Mouse (Mus musculus): ENCODE results near the gene Nxph3.

Nxph3 gene

DNA sequence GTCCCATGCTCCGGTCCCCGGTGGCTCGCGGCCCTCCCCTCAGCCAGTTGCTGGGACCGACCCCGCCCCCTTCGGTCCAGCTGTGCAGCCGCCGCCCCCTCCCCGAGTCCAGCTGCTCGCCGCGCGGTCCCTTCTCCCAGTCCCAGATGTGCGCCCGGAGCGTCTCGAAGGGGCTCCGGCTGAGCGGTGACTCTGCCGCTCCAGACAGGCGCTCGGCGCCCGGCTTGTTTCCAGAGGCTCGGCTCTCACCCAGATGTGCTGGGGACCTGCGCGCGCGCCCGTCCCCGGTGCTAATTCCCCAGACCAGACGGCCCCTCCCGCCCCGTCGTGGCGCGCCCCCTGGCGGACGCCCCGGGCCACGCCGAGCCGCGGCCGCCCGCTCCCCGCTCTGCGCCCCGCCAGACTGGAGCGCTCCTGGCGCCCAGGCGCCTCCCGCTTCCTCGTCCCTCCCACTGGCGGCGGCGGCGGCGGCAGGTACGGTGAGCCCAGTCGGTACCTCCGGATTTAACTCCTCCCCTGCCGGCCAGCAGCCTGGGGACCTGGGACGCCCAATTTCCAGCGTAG, at the start of gene Nxph3:
Gene Nxph3 (minus strand): TSS at position 273 of the 564 bp plus-strand sequence.
- DNase-seq (ENCODE audit: low spot score): peak; percentile 57

- no peak for DNase-seq (ENCODE audit: low spot score)
These were observed 49.5 kb upstream of the Nxph3 start for GRCm38 (mm10) chr11:95563849-95564248.

DNA sequence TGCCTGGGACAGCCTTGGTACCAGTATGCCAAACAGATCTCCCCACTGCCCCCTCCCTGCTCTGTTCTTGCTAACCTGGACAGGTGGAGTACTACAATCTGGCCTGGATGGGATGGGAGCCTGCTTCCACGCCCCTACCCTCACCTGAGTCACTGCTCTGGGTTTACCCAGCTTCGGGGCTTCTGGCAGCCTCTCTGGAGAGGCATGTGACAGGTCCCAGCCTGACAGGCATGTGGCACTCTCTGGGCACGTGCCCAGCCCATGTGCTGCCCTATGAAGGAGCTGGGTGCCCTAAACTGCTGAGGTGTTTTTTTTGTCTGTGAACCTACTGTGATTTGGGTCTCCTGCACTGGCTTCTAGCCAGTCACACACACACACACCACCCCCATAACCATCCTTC, 46.4 kb upstream of the Nxph3 start:
- no peak for DNase-seq (ENCODE audit: low spot score)

DNA sequence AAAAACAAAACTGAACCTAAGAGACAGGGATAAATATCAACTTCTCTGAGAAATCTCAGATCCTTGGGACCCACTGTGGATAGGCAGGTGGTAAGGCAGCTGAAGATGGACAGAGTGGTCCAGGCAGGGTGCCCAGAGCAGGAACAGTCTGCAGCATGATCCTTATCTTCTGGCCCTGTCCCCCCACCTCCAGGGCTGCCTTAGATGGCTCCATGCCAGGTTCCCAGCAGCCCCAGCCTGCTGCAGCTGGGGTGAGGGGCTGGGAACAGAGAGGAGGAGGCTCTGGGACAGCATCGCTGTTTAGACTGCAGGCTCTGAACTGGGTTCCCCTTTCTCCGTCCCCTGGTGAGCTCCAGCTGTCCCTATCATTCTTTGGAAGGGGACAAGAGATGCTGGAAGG, 45.4 kb upstream of the Nxph3 start:
- no peak for DNase-seq (ENCODE audit: low spot score)

GRCm38 (mm10) chr11:95557719-95558118, 43.3 kb upstream of the Nxph3 start:
- DNase-seq (ENCODE audit: low spot score): no peak

DNA sequence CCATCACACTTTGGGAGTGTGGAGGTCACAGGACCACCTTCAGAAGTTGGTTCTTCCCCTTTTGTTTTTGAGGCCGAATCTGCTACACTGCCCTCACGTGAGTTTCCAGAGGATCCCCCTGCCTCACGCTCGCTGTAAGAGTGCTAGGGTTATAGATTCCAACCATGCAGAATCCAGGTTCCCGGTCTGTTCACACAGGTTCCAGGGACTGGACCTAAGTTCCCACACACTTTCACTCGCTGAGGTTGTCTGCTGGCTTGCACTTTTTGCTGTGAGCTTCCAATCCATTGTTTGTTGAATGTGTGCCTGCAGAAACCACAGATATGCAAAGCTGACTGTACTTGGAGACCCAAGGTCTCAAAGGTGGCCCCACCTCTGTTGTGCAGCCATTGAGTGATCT, 42.7 kb upstream of the Nxph3 start:
- no peak for DNase-seq (ENCODE audit: low spot score)

DNA sequence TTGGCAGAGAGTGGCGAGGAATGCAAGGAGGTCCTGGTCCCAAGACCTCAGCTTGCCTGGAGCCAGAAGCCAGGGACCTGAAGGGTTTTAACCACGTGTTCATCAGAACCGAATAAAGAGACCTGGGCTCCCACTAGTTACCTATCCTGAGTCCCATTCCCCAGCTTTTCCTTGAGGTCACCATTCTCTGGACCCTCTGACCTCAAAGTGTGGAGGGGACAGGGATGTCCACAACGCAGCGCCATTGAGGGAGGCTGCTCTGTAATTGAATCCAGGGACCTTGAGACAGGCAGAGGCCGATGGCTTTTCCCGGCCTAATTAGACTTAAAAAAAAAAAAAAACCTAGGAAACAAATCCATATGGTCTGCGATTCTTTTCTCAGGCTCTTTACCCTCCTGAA, 40.9 kb upstream of the Nxph3 start:
- DNase-seq (ENCODE audit: low spot score): no peak

- DNase-seq (ENCODE audit: low spot score): no peak
These were observed 36.1 kb upstream of the Nxph3 start for GRCm38 (mm10) chr11:95550301-95551021.

- DNase-seq (ENCODE audit: low spot score): no peak
These were observed 31.8 kb upstream of the Nxph3 start for GRCm38 (mm10) chr11:95546021-95546782.

GRCm38 (mm10) chr11:95544546-95545327, 30.4 kb upstream of the Nxph3 start:
- no peak for DNase-seq (ENCODE audit: low spot score)

DNA sequence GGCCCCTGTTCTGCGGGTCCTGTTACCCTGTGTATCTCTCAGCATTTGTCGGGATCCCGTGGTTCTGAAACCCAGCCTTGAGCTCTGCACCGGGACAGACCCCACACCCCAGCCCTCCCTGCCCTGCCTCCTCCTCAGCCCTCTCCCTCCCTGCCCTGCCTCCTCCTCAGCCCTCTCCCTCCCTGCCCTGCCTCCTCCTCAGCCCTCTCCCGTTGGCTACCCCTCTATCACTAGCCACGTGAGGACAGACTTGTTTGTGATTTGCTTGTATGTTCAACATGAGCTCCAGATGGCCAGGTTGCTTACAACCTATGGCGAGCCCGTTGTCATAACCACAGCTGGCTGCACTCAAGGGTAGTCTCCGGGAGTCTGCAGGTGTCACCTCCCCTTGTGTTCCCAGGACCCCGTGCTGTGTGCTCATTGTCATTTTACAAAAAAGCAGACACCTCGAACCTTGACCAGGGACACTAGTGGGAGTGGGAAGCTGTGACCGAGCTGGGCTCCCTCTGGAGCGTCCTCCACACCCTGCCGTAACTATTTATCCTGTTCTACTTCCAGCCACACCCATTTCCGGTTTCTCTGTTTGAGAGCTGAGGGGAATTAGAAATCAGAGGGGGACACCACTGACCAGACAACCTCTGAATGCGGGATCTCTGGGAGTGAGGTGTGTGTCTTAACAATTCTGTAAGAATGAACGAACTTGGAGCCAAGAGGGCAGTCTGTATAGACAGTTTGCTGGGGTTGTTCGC, 26.4 kb upstream of the Nxph3 start:
- DNase-seq (ENCODE audit: low spot score): peak; percentile 39

DNA sequence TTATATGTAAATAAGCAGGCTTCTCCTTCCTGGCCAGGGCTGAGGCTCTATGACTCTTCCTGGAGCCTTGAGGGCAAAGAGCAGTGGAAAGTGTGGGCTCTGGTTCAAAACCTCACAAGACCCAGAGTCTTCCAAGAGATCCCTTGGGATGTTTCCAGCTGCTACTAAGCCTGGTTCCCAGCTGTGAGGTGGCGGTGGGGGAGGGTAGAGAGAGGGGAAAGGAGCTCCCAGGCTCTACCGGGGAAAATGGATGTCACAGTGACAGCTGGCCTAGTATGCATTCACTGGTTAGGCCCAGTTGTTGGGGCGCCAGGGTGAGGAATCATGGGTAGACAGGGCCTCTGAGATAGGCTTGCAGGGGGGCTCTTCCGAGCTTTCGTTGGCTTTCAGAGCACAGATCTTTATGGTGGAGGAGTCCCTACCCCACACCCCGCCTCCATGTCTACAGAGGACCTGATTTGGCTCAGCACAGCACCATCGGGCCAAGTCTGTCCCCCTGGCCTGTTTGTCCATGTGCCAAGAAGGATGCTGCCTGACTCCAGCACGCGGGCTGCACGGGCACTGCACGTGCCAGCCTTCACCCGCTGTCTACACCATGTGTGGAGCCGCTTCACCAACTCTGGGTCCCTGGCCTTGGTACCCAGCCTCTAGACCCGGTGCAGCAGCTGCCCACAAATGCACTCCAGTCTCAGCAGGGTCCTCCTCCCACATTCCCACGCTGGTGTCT, 24.2 kb upstream of the Nxph3 start:
- DNase-seq (ENCODE audit: low spot score): no peak

DNA sequence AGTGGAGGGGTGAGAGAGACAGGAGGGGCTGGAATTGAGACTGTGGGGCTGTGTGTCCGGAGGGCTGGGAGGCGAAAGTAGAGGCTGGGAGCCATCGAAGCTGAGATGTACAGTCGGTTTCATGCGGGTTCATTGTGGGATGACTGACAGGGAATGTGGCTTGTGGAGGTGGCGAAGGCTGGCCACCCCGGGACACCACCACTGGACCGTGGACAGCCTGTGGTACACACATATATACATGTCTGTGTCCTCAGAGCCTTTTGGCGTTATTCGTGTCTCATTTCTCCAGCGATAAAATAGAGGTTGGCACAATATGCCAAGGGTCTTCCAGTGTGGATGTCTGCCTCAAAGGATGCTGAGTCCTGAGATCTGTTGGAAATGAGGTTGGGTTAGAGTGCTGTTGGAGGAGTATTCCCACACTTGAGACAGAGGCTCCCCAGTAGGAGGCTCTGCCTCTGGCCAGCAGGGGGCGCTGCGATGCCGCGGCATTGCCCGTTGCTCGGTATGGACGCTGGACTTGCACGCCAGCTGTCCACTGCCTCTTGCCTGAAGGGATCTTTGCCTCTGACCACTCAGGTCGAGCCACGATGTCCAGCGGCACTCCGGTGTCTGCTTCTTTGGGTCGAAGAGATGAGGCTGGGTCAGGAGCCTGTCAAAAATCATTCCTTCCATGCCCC, 19.3 kb upstream of the Nxph3 start:
- DNase-seq (ENCODE audit: low spot score): peak; percentile 94

DNA sequence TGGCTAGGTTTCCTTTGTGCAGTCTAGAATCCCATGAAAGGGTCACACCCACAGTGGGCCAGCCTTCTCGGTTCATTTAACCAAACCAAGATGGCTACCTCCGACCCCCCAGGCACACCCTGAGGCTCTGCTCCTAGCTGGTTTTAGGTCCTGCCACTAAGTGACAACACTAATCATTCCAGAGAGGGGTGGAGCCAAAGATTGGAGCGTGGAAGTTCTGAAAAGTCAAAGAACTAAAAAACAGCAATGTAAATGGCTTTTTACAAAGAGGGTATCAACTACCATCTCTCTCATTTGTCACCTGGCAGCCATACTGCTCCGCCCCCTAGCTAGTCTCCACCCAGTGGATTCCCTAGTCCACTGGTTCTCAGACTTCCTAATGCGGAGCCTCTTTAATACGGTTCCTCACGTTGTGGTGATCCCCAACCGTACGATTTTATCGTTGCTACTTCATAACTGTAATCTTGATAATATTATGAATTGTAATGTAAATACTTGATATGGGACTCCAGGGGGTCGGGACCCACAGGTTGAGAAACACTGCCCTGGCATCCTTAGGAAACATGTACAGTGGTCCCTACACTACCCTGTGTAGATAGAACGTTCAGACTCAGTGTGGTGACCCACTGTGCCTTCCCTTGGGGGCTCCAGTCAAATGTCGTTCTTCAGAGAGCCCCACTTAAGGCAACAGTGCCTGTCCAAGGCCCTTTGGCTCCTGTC, 18.1 kb upstream of the Nxph3 start:
- DNase-seq (ENCODE audit: low spot score): no peak

DNA sequence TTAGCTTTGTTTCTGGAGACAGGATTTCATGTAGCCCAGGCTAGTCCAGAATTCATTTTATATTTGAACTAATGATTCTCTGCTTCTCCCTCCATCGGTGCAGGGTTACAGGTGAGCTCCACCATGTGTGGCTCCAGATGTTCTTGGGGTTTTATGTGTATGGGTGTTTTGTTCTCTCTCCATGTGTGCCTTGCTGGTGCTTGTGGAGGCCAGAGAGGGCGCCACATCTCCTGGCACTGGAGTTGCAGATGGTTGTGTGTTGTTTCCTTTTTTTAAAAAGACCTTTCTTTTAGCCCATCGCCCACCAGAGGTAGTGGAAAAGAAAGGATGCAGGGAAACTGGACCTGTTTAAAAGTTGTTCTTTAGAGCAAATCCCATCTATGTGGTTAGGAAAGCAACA, 13.9 kb upstream of the Nxph3 start:
- no peak for DNase-seq (ENCODE audit: low spot score)

GRCm38 (mm10) chr11:95527307-95527706, 12.9 kb upstream of the Nxph3 start:
- DNase-seq (ENCODE audit: low spot score): no peak

GRCm38 (mm10) chr11:95521563-95521962, 7.2 kb upstream of the Nxph3 start:
- peak; percentile 87 for DNase-seq (ENCODE audit: low spot score)

- DNase-seq (ENCODE audit: low spot score): peak; percentile 96
These were observed 6.2 kb upstream of the Nxph3 start for GRCm38 (mm10) chr11:95520456-95521072.

DNA sequence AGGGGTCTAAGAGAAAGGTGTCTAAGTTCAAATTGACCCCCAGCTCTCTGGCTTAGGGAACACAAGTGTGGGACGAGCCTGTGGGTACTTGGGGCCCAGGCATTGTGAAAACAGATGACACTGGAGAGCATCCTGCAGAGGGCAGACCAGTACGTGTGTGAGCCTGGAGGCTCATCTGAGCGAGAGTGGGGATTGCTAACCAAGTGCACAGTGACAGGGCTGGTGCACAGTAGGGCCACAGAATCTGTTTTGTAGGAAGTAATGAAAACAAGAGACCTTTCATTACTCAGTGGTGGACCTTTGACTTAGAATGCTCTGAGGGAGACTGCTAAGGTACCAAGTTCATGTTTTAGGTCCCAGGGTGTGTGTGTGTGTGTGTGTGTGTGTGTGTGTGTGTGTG, 5.6 kb upstream of the Nxph3 start:
- no peak for DNase-seq (ENCODE audit: low spot score)
